Mouse (Mus musculus): ENCODE data around the gene Aen. TPM values are rescaled to one million over a fixed set of nuclear protein-coding genes. Genes with fewer than 3 reads are reported as not detected.

The Aen gene
- polyA plus RNA-seq, 1 experiment from 2014 or later = 13.8 TPM

GRCm38 (mm10) chr7:78868731-78869130, 26.9 kb upstream of the Aen start:
- no peaks in the 10 kb centered on the region for H3K27me3 ChIP-seq (ENCODE audit: control insufficient read depth, insufficient read depth, low read depth, low read length)
- H3K4me1 ChIP-seq (ENCODE audit: control insufficient read depth, low read depth, low read length) = peaks cover 6% of the 10 kb centered on the region
- no peak overlapping the region for H3K4me3 ChIP-seq (ENCODE audit: low read depth, low read length)
- H3K9ac ChIP-seq (ENCODE audit: low read depth, low read length) = no peak overlapping the region
- H3K27ac ChIP-seq (ENCODE audit: low read length) = no peak overlapping the region
- WGBS (ENCODE audit: insufficient replicate concordance) = 45% methylated on average over 5 of the region's 5 CpGs
- H3K36me3 ChIP-seq (ENCODE audit: control insufficient read depth, insufficient read depth) = no peaks in the 10 kb centered on the region
- H3K4me2 ChIP-seq (ENCODE audit: low read depth, low read length) = no peak overlapping the region
- no peaks in the 10 kb centered on the region for H3K9me3 ChIP-seq (replicated peaks; ENCODE audit: control insufficient read depth, low read length)
- ATAC-seq (ENCODE audit: low read depth) = no peak

GRCm38 (mm10) chr7:78872366-78872765, 23.3 kb upstream of the Aen start:
- Histone ChIP-seq H3K4me1 (ENCODE audit: control insufficient read depth, low read depth, low read length) (no peaks in the 10 kb centered on the region), H3K4me2 (ENCODE audit: low read depth, low read length) (no peak overlapping the region), H3K36me3 (ENCODE audit: control insufficient read depth, insufficient read depth) (no peaks in the 10 kb centered on the region), H3K9ac (ENCODE audit: low read depth, low read length) (no peak overlapping the region), H3K4me3 (ENCODE audit: low read depth, low read length) (no peak overlapping the region), H3K27ac (ENCODE audit: low read length) (no peak overlapping the region), H3K27me3 (ENCODE audit: control insufficient read depth, insufficient read depth, low read depth, low read length) (no peaks in the 10 kb centered on the region), H3K9me3 (replicated peaks; ENCODE audit: control insufficient read depth, low read length) (no peaks in the 10 kb centered on the region)
- 51% methylated on average over 6 of the region's 6 CpGs for WGBS (ENCODE audit: insufficient replicate concordance)
- no peak for ATAC-seq (ENCODE audit: low read depth)

DNA sequence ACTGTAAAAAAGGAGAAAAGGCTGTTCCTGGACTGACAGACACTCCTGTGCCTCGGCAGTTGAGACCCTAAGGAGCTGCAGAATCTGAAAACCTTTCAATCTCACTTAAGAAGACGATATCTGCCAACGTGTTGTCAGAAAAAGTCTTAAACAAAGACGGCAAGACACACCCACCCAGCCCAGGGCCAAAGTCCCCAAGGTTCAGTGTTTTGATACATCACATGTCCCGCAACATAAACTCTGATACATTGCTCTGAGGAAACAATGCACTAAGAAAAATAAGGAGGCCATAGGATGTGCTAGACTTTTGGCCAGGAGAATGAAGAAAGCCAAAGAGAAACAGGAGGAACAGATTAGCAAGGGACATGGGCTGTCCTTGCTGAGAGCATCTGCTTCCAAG, 22.8 kb upstream of the Aen start:
- no peak overlapping the region for H3K9ac ChIP-seq (ENCODE audit: low read depth, low read length)
- H3K4me2 ChIP-seq (ENCODE audit: low read depth, low read length) = no peak overlapping the region
- no peaks in the 10 kb centered on the region for H3K4me1 ChIP-seq (ENCODE audit: control insufficient read depth, low read depth, low read length)
- ATAC-seq (ENCODE audit: low read depth) = no peak
- H3K27ac ChIP-seq (ENCODE audit: low read length) = no peak overlapping the region
- no peaks in the 10 kb centered on the region for H3K27me3 ChIP-seq (ENCODE audit: control insufficient read depth, insufficient read depth, low read depth, low read length)
- no peak overlapping the region for H3K4me3 ChIP-seq (ENCODE audit: low read depth, low read length)
- no peaks in the 10 kb centered on the region for H3K36me3 ChIP-seq (ENCODE audit: control insufficient read depth, insufficient read depth)
- WGBS (ENCODE audit: insufficient replicate concordance) = 59% methylated on average over 5 of the region's 5 CpGs
- H3K9me3 ChIP-seq (replicated peaks; ENCODE audit: control insufficient read depth, low read length) = no peaks in the 10 kb centered on the region

DNA sequence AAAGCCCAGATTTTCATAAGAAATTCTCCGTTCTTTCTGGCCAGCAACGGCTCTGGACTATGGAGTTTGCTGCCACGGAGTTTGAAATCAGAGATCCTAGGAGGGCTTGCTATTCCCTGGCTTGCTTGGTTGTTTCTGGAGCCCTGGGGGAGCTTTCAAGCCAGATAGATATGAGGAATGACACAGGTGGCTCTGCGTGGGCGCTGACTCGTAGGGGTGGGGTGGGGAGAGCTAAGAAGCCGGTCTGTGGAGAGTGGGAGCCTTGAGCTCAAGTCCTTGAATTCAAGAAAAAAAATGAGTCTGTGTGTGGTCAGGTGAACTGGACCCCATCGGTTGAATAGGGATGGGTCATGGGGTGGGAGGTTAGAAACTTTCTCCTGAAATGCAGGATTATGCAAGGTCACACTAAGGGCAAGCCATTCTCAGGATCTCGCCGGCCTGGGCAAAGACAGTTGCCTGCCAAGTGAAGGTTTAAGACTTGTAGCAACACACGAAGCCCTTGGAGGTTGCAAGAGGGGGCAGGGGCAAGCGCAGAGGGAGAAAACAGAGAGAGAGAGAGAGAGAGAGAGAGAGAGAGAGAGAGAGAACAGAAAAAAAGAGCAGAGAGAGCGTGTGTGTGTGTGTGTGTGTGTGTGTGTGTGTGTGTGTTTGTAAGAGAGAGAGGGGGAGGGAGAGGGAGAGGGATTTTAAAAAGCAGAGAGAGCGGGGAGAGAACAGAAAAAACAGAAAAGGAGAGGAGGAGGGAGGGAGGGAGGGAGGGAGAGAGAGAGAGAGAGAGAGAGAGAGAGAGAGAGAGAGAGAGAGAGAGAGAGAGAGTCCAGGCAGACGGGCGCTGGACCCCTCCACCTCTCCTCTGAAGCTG, 13.8 kb upstream of the Aen start:
- no peak overlapping the region for H3K9ac ChIP-seq (ENCODE audit: low read depth, low read length)
- 19% methylated on average over 16 of the region's 16 CpGs for WGBS (ENCODE audit: insufficient replicate concordance)
- no peaks in the 10 kb centered on the region for H3K4me1 ChIP-seq (ENCODE audit: control insufficient read depth, low read depth, low read length)
- no peaks in the 10 kb centered on the region for H3K9me3 ChIP-seq (replicated peaks; ENCODE audit: control insufficient read depth, low read length)
- no peak overlapping the region for H3K4me2 ChIP-seq (ENCODE audit: low read depth, low read length)
- no peak for ATAC-seq (ENCODE audit: low read depth)
- no peak overlapping the region for H3K4me3 ChIP-seq (ENCODE audit: low read depth, low read length)
- no peak overlapping the region for H3K27ac ChIP-seq (ENCODE audit: low read length)
- H3K27me3 ChIP-seq (ENCODE audit: control insufficient read depth, insufficient read depth, low read depth, low read length) = peaks cover 57% of the 10 kb centered on the region
- no peaks in the 10 kb centered on the region for H3K36me3 ChIP-seq (ENCODE audit: control insufficient read depth, insufficient read depth)

- ATAC-seq (ENCODE audit: low read depth) = no peak
- Histone ChIP-seq H3K36me3 (ENCODE audit: control insufficient read depth, insufficient read depth) (no peaks in the 10 kb centered on the region), H3K9ac (ENCODE audit: low read depth, low read length) (no peak overlapping the region), H3K9me3 (replicated peaks; ENCODE audit: control insufficient read depth, low read length) (no peaks in the 10 kb centered on the region), H3K4me3 (ENCODE audit: low read depth, low read length) (no peak overlapping the region), H3K4me1 (ENCODE audit: control insufficient read depth, low read depth, low read length) (no peaks in the 10 kb centered on the region), H3K27ac (ENCODE audit: low read length) (no peak overlapping the region), H3K27me3 (ENCODE audit: control insufficient read depth, insufficient read depth, low read depth, low read length) (peaks cover 57% of the 10 kb centered on the region), H3K4me2 (ENCODE audit: low read depth, low read length) (no peak overlapping the region)
- WGBS (ENCODE audit: insufficient replicate concordance) = 5% methylated on average over 23 of the region's 23 CpGs
Measured at GRCm38 (mm10) chr7:78882469-78882837, 13.2 kb upstream of the Aen start.

- ATAC-seq (ENCODE audit: low read depth) = no peak
- Histone ChIP-seq H3K4me2 (ENCODE audit: low read depth, low read length) (no peak overlapping the region), H3K27ac (ENCODE audit: low read length) (no peak overlapping the region), H3K4me1 (ENCODE audit: control insufficient read depth, low read depth, low read length) (no peaks in the 10 kb centered on the region), H3K27me3 (ENCODE audit: control insufficient read depth, insufficient read depth, low read depth, low read length) (peaks cover 57% of the 10 kb centered on the region), H3K9ac (ENCODE audit: low read depth, low read length) (no peak overlapping the region), H3K36me3 (ENCODE audit: control insufficient read depth, insufficient read depth) (no peaks in the 10 kb centered on the region), H3K4me3 (ENCODE audit: low read depth, low read length) (no peak overlapping the region), H3K9me3 (replicated peaks; ENCODE audit: control insufficient read depth, low read length) (no peaks in the 10 kb centered on the region)
- 4% methylated on average over 34 of the region's 34 CpGs for WGBS (ENCODE audit: insufficient replicate concordance)
Measured at GRCm38 (mm10) chr7:78883016-78883725, 12.5 kb upstream of the Aen start.

- no peaks in the 10 kb centered on the region for H3K36me3 ChIP-seq (ENCODE audit: control insufficient read depth, insufficient read depth)
- H3K4me2 ChIP-seq (ENCODE audit: low read depth, low read length) = no peak overlapping the region
- ATAC-seq (ENCODE audit: low read depth) = no peak
- H3K27ac ChIP-seq (ENCODE audit: low read length) = no peak overlapping the region
- no peaks in the 10 kb centered on the region for H3K9me3 ChIP-seq (replicated peaks; ENCODE audit: control insufficient read depth, low read length)
- H3K9ac ChIP-seq (ENCODE audit: low read depth, low read length) = no peak overlapping the region
- H3K4me1 ChIP-seq (ENCODE audit: control insufficient read depth, low read depth, low read length) = no peaks in the 10 kb centered on the region
- no peak overlapping the region for H3K4me3 ChIP-seq (ENCODE audit: low read depth, low read length)
- WGBS (ENCODE audit: insufficient replicate concordance) = 13% methylated on average over 8 of the region's 8 CpGs
- peaks cover 60% of the 10 kb centered on the region for H3K27me3 ChIP-seq (ENCODE audit: control insufficient read depth, insufficient read depth, low read depth, low read length)
Measured at GRCm38 (mm10) chr7:78883726-78884060, 12.0 kb upstream of the Aen start.

GRCm38 (mm10) chr7:78884139-78884538, 11.5 kb upstream of the Aen start:
- WGBS (ENCODE audit: insufficient replicate concordance) = 7% methylated on average over 6 of the region's 6 CpGs
- ATAC-seq (ENCODE audit: low read depth) = no peak

DNA sequence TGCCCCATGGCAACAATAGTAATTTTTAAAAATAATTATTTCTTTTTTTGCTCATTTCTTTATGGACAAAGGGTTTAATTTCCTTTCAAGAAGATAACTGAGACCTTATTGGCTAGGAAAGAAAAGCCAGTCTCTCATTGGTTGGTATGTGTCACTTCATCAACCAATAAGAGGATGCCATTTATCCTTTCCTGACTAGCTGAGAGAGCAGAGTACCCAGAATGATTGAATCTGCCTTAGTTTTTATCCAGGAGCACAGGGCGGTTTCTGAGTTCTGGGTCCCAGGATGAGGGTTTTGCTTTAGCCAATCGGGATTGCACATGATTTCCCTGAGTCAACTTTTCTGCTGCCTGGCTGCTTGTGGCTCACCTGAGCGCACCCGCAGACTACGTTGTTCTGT, 10.2 kb upstream of the Aen start:
- H3K27me3 ChIP-seq (ENCODE audit: control insufficient read depth, insufficient read depth, low read depth, low read length) = peaks cover 59% of the 10 kb centered on the region
- H3K9ac ChIP-seq (ENCODE audit: low read depth, low read length) = no peak overlapping the region
- no peak overlapping the region for H3K4me2 ChIP-seq (ENCODE audit: low read depth, low read length)
- H3K4me3 ChIP-seq (ENCODE audit: low read depth, low read length) = no peak overlapping the region
- H3K36me3 ChIP-seq (ENCODE audit: control insufficient read depth, insufficient read depth) = no peaks in the 10 kb centered on the region
- no peaks in the 10 kb centered on the region for H3K4me1 ChIP-seq (ENCODE audit: control insufficient read depth, low read depth, low read length)
- WGBS (ENCODE audit: insufficient replicate concordance) = 72% methylated on average over 5 of the region's 5 CpGs
- no peaks in the 10 kb centered on the region for H3K9me3 ChIP-seq (replicated peaks; ENCODE audit: control insufficient read depth, low read length)
- ATAC-seq (ENCODE audit: low read depth) = no peak
- no peak overlapping the region for H3K27ac ChIP-seq (ENCODE audit: low read length)

More at GRCm38 (mm10) chr7:78884139-78884538, 11.5 kb upstream of the Aen start:
- H3K4me3 ChIP-seq (ENCODE audit: low read depth, low read length) = no peak overlapping the region
- no peaks in the 10 kb centered on the region for H3K9me3 ChIP-seq (replicated peaks; ENCODE audit: control insufficient read depth, low read length)
- H3K27me3 ChIP-seq (ENCODE audit: control insufficient read depth, insufficient read depth, low read depth, low read length) = peaks cover 60% of the 10 kb centered on the region
- no peak overlapping the region for H3K9ac ChIP-seq (ENCODE audit: low read depth, low read length)
- H3K4me2 ChIP-seq (ENCODE audit: low read depth, low read length) = no peak overlapping the region
- H3K36me3 ChIP-seq (ENCODE audit: control insufficient read depth, insufficient read depth) = no peaks in the 10 kb centered on the region
- H3K27ac ChIP-seq (ENCODE audit: low read length) = no peak overlapping the region
- H3K4me1 ChIP-seq (ENCODE audit: control insufficient read depth, low read depth, low read length) = no peaks in the 10 kb centered on the region
